Mouse (Mus musculus) induced T-regulatory cell, adult 2 months (primary cell): ENCODE measurements at regions not wholly inside any gene's neighbourhood (a gene's known extent, or its start where the extent isn't known, plus 50 kb on each side); places are given as distances from the start of the nearest gene placed in this dataset.

Experiments
- DNase-seq: peaks from one replicate; pipeline ENCODE4 v3.0.0-alpha.2; 2012; ENCODE audit warnings: low read depth

- DNase-seq, result no peak
Observed at GRCm38 (mm10) chr14:8946851-8947625, 281.0 kb upstream of the 4930452B06Rik start.

- peak; percentile 4 for DNase-seq
Observed at GRCm38 (mm10) chr14:8935121-8935520, 269.1 kb upstream of the 4930452B06Rik start.
